Mouse (Mus musculus) brown adipose tissue, adult 24 weeks (tissue): Measurements from ENCODE around the gene Tsc2. TPM values are rescaled to one million over a fixed set of nuclear protein-coding genes. Genes with fewer than 3 reads are reported as not detected.

ENCODE experiments used
- H3K27ac ChIP-seq: fragments of 200-500 bp; replicated peaks from 2 replicates; pipeline ENCODE4 v1.5.1; 2012; ENCODE audit warnings: low read depth, mild to moderate bottlenecking, low read length
- H3K4me1 ChIP-seq: fragments of 200-500 bp; 2 replicates; pipeline ENCODE4 v1.6.1; 2012; ENCODE audit warnings: low read length, mixed read lengths; ENCODE audit not compliant: control insufficient read depth, insufficient read depth, insufficient read length
- H3K4me3 ChIP-seq: fragments of 200-500 bp; 2 replicates; pipeline ENCODE4 v1.5.1; 2012; ENCODE audit warnings: low read depth, mild to moderate bottlenecking, low read length, moderate library complexity; ENCODE audit not compliant: insufficient read depth
- polyA plus RNA-seq: library from polyadenylated mRNA; stranded (reverse); fragments of >200 nt; gene quantifications from 2 replicates; pipeline ENCODE4 v1.2.4, GENCODE M21; 2012; ENCODE audit not compliant: missing spikeins, insufficient read depth, insufficient read length

The Tsc2 gene
- polyA plus RNA-seq, 1 experiment: 69.2 TPM

- H3K27ac ChIP-seq: 0 out of 2 replicates have a peak overlapping the region, but pooled peaks have one; percentile 45
These were observed 21.7 kb upstream of the Tsc2 start for GRCm38 (mm10) chr17:24653967-24654710.

GRCm38 (mm10) chr17:24651835-24652234 lies 19.4 kb upstream of the Tsc2 start:
- H3K4me3 ChIP-seq: no peak overlapping the region
- peaks cover 5% of the 10 kb centered on the region; the same call in 1 of the 2 replicates for H3K4me1 ChIP-seq
- H3K27ac ChIP-seq: 0 out of 2 replicates have a peak overlapping the region, but pooled peaks have one; percentile 88

More at GRCm38 (mm10) chr17:24653967-24654710, 21.7 kb upstream of the Tsc2 start:
- peak overlapping the region; percentile 48 for H3K4me3 ChIP-seq
- peaks cover 5% of the 10 kb centered on the region; the same call in 1 of the 2 replicates for H3K4me1 ChIP-seq

GRCm38 (mm10) chr17:24650766-24651165 lies 18.3 kb upstream of the Tsc2 start:
- H3K4me3 ChIP-seq: peak overlapping the region; percentile 56
- peak overlapping the region; percentile 88 for H3K27ac ChIP-seq
- peaks cover 5% of the 10 kb centered on the region; the same call in 1 of the 2 replicates for H3K4me1 ChIP-seq

GRCm38 (mm10) chr17:24650070-24650616 lies 17.7 kb upstream of the Tsc2 start, which contains the start of gene Slc9a3r2:
Slc9a3r2 (minus strand) TSS chr17:24650327.
- Histone ChIP-seq H3K4me3 (peak within 1 kb of the TSS; percentile 87), H3K27ac (peak within 1 kb of the TSS; percentile 88), H3K4me1 (peaks cover 5% of the 10 kb centered on the region)

GRCm38 (mm10) chr17:24649581-24650069 lies 17.2 kb upstream of the Tsc2 start:
- H3K4me1 ChIP-seq: peaks cover 5% of the 10 kb centered on the region
- H3K4me3 ChIP-seq: peak overlapping the region; percentile 87
- H3K27ac ChIP-seq: peak overlapping the region; percentile 81

- peaks cover 5% of the 10 kb centered on the region for H3K4me1 ChIP-seq
These were observed 16.4 kb upstream of the Tsc2 start for GRCm38 (mm10) chr17:24648731-24649377.

GRCm38 (mm10) chr17:24647493-24647892 lies 15.1 kb upstream of the Tsc2 start:
- Histone ChIP-seq H3K4me3 (peak overlapping the region; percentile 87), H3K27ac (peak overlapping the region; percentile 99), H3K4me1 (peaks cover 5% of the 10 kb centered on the region)

More at GRCm38 (mm10) chr17:24648731-24649377, 16.4 kb upstream of the Tsc2 start:
- H3K27ac ChIP-seq: peak overlapping the region; percentile 66
- peak overlapping the region; percentile 87 for H3K4me3 ChIP-seq

GRCm38 (mm10) chr17:24646381-24646780 lies 14.0 kb upstream of the Tsc2 start:
- peak overlapping the region; percentile 87 for H3K4me3 ChIP-seq
- peak overlapping the region; percentile 99 for H3K27ac ChIP-seq
- peaks cover 2% of the 10 kb centered on the region for H3K4me1 ChIP-seq

GRCm38 (mm10) chr17:24645916-24646315 lies 13.5 kb upstream of the Tsc2 start:
- Histone ChIP-seq H3K4me3 (peak overlapping the region; percentile 87), H3K4me1 (no peaks in the 10 kb centered on the region; the same call in 1 of the 2 replicates)

GRCm38 (mm10) chr17:24644875-24645721 lies 12.7 kb upstream of the Tsc2 start:
- H3K4me3 ChIP-seq: peak overlapping the region; percentile 69
- H3K4me1 ChIP-seq: no peaks in the 10 kb centered on the region; the same call in 1 of the 2 replicates
- H3K27ac ChIP-seq: peak overlapping the region; percentile 100

More at GRCm38 (mm10) chr17:24645916-24646315, 13.5 kb upstream of the Tsc2 start:
- H3K27ac ChIP-seq: peak overlapping the region; percentile 99

GRCm38 (mm10) chr17:24644030-24644715 lies 11.7 kb upstream of the Tsc2 start:
- peak overlapping the region; percentile 69 for H3K4me3 ChIP-seq
- H3K4me1 ChIP-seq: peaks cover 2% of the 10 kb centered on the region; the same call in 1 of the 2 replicates
- peak overlapping the region; percentile 100 for H3K27ac ChIP-seq

GRCm38 (mm10) chr17:24642791-24643343 lies 10.4 kb upstream of the Tsc2 start:
- H3K4me1 ChIP-seq: peaks cover 7% of the 10 kb centered on the region; the same call in 1 of the 2 replicates
- peak overlapping the region; percentile 100 for H3K27ac ChIP-seq
- H3K4me3 ChIP-seq: peak overlapping the region; percentile 69

GRCm38 (mm10) chr17:24641944-24642343 lies 9.5 kb upstream of the Tsc2 start:
- H3K4me3 ChIP-seq: peak overlapping the region; percentile 69
- peak overlapping the region; percentile 100 for H3K27ac ChIP-seq
- peaks cover 7% of the 10 kb centered on the region; the same call in 1 of the 2 replicates for H3K4me1 ChIP-seq
